Mouse (Mus musculus): ENCODE data around the gene Stmn1.

DNA sequence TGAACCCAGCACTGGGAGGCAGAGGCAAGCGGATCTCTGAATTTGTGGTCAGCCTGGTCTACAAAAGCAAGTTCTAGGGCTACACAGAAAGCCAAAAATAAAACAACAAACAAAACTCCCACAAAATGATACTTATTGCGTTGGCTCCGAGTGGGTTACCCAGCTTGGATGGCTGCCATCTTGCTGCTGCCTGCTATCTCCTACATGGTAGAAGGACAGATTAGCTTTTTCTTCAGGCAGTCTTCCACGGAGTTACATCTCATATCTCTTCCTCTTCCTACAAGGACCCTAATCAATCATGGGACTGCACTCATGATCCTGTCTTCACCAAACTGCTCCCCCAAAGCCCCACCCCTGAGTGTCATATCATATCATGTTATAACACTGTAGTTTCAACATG is 28.2 kb upstream of the Stmn1 start:
- TF ChIP-seq POLR2A (IDR thresholded peaks at IDR 0.05; ENCODE audit: extremely low read depth, insufficient read depth, low read length) (no peak), CTCF (IDR thresholded peaks at IDR 0.05; ENCODE audit: extremely low read depth, insufficient read depth, low read length) (no peak)

All from cortical plate, adult 2 months (tissue).